ENCODE assay signal across 15 mouse cellular contexts in genomic region chr16:24424356-24424977, GRCm38 (mm10). TPM values are rescaled to one million over a fixed set of nuclear protein-coding genes. Genes with fewer than 3 reads are reported as not detected.
A peak's percentile ranks its signal among the peaks of the same experiment; 100 is the strongest.
DNase-seq lines count a peak whose midpoint lies in the region; ATAC-seq and TF ChIP-seq lines count a peak whose summit lies in the region.
"Had no signal": no experiment of that assay in that cellular context is flagged by ENCODE, and none has a peak within 500 bp of the region (broad histone marks: within the 10 kb centered on the region; RNA-seq: fewer than 3 reads in every experiment).

No protein-coding gene starts in this region.

- no peaks in the 10 kb centered on the region for H3K27me3 ChIP-seq in heart, embryonic 10.5 days (ENCODE audit: insufficient read depth, poor library complexity, severe bottlenecking)
- no peaks in the 10 kb centered on the region for H3K27me3 ChIP-seq in liver, embryonic 11.5 days (replicated peaks; ENCODE audit: control insufficient read depth, insufficient read depth, low read length)
- H3K27me3 ChIP-seq in heart, postnatal 0 days (ENCODE audit: control insufficient read depth, insufficient read depth, low read length) = no peaks in the 10 kb centered on the region
- no peaks in the 10 kb centered on the region for H3K27me3 ChIP-seq in stomach, embryonic 14.5 days (ENCODE audit: control insufficient read depth, insufficient read depth, low read length)
- H3K27me3 ChIP-seq: forebrain, embryonic 15.5 days had no signal

- no peak for TF ChIP-seq EP300 in heart, postnatal 0 days (IDR thresholded peaks at IDR 0.05; ENCODE audit: low read depth)

- peaks cover 88% of the 10 kb centered on the region for H3K4me1 ChIP-seq in heart, embryonic 10.5 days
- H3K4me1 ChIP-seq in liver, embryonic 11.5 days (replicated peaks; ENCODE audit: control insufficient read depth, insufficient read depth, low read length) = peaks cover 8% of the 10 kb centered on the region
- peaks cover 71% of the 10 kb centered on the region for H3K4me1 ChIP-seq in heart, postnatal 0 days (ENCODE audit: control insufficient read depth, insufficient read depth)
- 0 out of 2 replicates have a peak, but pooled peaks cover 9% of the 10 kb centered on the region for H3K4me1 ChIP-seq in stomach, embryonic 14.5 days (ENCODE audit: control insufficient read depth, insufficient read depth, low read length)

- peak overlapping the region; percentile 75 for H3K27ac ChIP-seq in heart, embryonic 10.5 days
- H3K27ac ChIP-seq in liver, embryonic 11.5 days (ENCODE audit: low read depth, low read length) = no peak overlapping the region
- peak overlapping the region; percentile 71 for H3K27ac ChIP-seq in heart, postnatal 0 days (ENCODE audit: low read depth)
- no peak overlapping the region for H3K27ac ChIP-seq in stomach, embryonic 14.5 days (ENCODE audit: low read length)
- H3K27ac ChIP-seq: forebrain, embryonic 15.5 days had no signal

- intact Hi-C loops in heart, postnatal 14 days (cut with DNase I) = no loop called here

- WGBS in heart, embryonic 10.5 days = 46% methylated on average over 12 of the region's 12 CpGs
- 70% methylated on average over 12 of the region's 12 CpGs for WGBS in liver, embryonic 11.5 days
- 33% methylated on average over 12 of the region's 12 CpGs for WGBS in heart, postnatal 0 days
- 64% methylated on average over 12 of the region's 12 CpGs for WGBS in stomach, embryonic 14.5 days

- no peak for DNase-seq in heart, embryonic 10.5 days (ENCODE audit: low spot score)
- no peak for DNase-seq in heart, postnatal 14 days
- DNase-seq in liver = peak; percentile 4
- no peak for DNase-seq in liver, embryonic 11.5 days (ENCODE audit: low spot score)
- DNase-seq in heart, postnatal 0 days (ENCODE audit: low spot score) = no peak
- DNase-seq in layer of hippocampus, adult 9-10 months (ENCODE audit: low spot score) = no peak
- DNase-seq: embryo, embryonic 11 days; gastrocnemius, postnatal 36 days; lung, adult 2 months; right cerebral cortex, postnatal 4 days; thymus, adult 18-20 months had no signal

- no peak overlapping the region for H3K4me2 ChIP-seq in liver, embryonic 11.5 days
- no peak overlapping the region for H3K4me2 ChIP-seq in heart, postnatal 0 days (ENCODE audit: low read depth, low read length)
- H3K4me2 ChIP-seq in stomach, embryonic 14.5 days (replicated peaks; ENCODE audit: low read depth, low read length) = no peak overlapping the region
- H3K4me2 ChIP-seq: forebrain, embryonic 15.5 days; midbrain, embryonic 11.5 days had no signal

- H3K9ac ChIP-seq in liver, embryonic 11.5 days (ENCODE audit: low read depth, low read length) = no peak overlapping the region
- H3K9ac ChIP-seq in heart, postnatal 0 days (replicated peaks; ENCODE audit: low read depth, low read length) = 0 out of 2 replicates have a peak overlapping the region, but pooled peaks have one; percentile 8
- no peak overlapping the region for H3K9ac ChIP-seq in stomach, embryonic 14.5 days (replicated peaks; ENCODE audit: low read depth, low read length)
- H3K9ac ChIP-seq: forebrain, embryonic 15.5 days had no signal

- H3K4me3 ChIP-seq in heart, embryonic 10.5 days = no peak overlapping the region
- no peak overlapping the region for H3K4me3 ChIP-seq in liver, embryonic 11.5 days (ENCODE audit: low read depth, low read length)
- no peak overlapping the region for H3K4me3 ChIP-seq in heart, postnatal 0 days (ENCODE audit: low read depth, low read length)
- H3K4me3 ChIP-seq in stomach, embryonic 14.5 days (ENCODE audit: low read depth, low read length) = no peak overlapping the region
- H3K4me3 ChIP-seq: forebrain, embryonic 15.5 days had no signal

- no peak for ATAC-seq in liver, embryonic 11.5 days (replicated peaks; ENCODE audit: low FRiP score)
- ATAC-seq in heart, postnatal 0 days (ENCODE audit: insufficient read depth, low read depth) = peak; percentile 35; the same call in 1 of the 2 replicates
- ATAC-seq in stomach, embryonic 14.5 days (ENCODE audit: insufficient number of reproducible peaks, insufficient read depth, low FRiP score, low read depth) = 0 out of 2 replicates have a peak, but pooled peaks have one; percentile 37
- ATAC-seq: CD4-positive, CD25-positive, alpha-beta regulatory T cell, adult 4 months had no signal

- H3K9me3 ChIP-seq in heart, embryonic 10.5 days = no peaks in the 10 kb centered on the region
- no peaks in the 10 kb centered on the region for H3K9me3 ChIP-seq in liver, embryonic 11.5 days (ENCODE audit: control insufficient read depth, low read length)
- H3K9me3 ChIP-seq in heart, postnatal 0 days (replicated peaks; ENCODE audit: control insufficient read depth, low read length) = no peaks in the 10 kb centered on the region
- H3K9me3 ChIP-seq in stomach, embryonic 14.5 days (ENCODE audit: control insufficient read depth, low read depth, low read length) = no peaks in the 10 kb centered on the region
- H3K9me3 ChIP-seq: forebrain, embryonic 15.5 days had no signal

- H3K36me3 ChIP-seq in heart, embryonic 10.5 days = no peaks in the 10 kb centered on the region; the same call in 1 of the 2 replicates
- H3K36me3 ChIP-seq in liver, embryonic 11.5 days (ENCODE audit: control insufficient read depth, insufficient read depth, low read length) = no peaks in the 10 kb centered on the region
- no peaks in the 10 kb centered on the region for H3K36me3 ChIP-seq in heart, postnatal 0 days (replicated peaks; ENCODE audit: control insufficient read depth, insufficient read depth, low read length)
- no peaks in the 10 kb centered on the region for H3K36me3 ChIP-seq in stomach, embryonic 14.5 days (ENCODE audit: control insufficient read depth, insufficient read depth, low read length)
- H3K36me3 ChIP-seq: forebrain, embryonic 15.5 days had no signal

- no peak for TF ChIP-seq CTCF in heart, postnatal 0 days (IDR thresholded peaks at IDR 0.05; ENCODE audit: low read depth)

RNA-seq across cellular contexts. Expression of gene Lpp, which starts 31.2 kb away (rescaled TPM):
- polyA plus RNA-seq in heart, embryonic 10.5 days (2016; fragmentation: Nextera tagmentation; extraction: Ambion mirVana) = 65.1 and 67.2 TPM in 2 replicates
- total RNA-seq in heart, postnatal 14 days (2021) = 10 to 100 TPM; 46.8 to 47.5 TPM
- polyA plus RNA-seq in liver, embryonic 11.5 days (2014; fragmentation: Nextera tagmentation; extraction: Ambion mirVana) = 19.5 and 21.2 TPM in 2 replicates
- total RNA-seq in heart, postnatal 0 days (2014; rRNA removed; ENCODE audit: low replicate concordance) = 56.2 and 77.4 TPM in 2 replicates
- 28.7 and 32.1 TPM in 2 replicates for polyA plus RNA-seq in heart, postnatal 0 days (2015; fragmentation: Nextera tagmentation; extraction: Ambion mirVana)
- 105 and 107 TPM in 2 replicates for polyA plus RNA-seq in stomach, embryonic 14.5 days (2014; fragmentation: Nextera tagmentation; extraction: Ambion mirVana)

Comparison
In these comparisons a context has a peak if more than half of its experiments do, and no peak if none do; other contexts are left out.
1. H3K27ac ChIP-seq: peak in heart, embryonic 10.5 days (single experiment) and heart, postnatal 0 days (single experiment); none in liver, embryonic 11.5 days (single experiment) and stomach, embryonic 14.5 days (single experiment).